Mouse (Mus musculus) bone marrow macrophage, adult 2 months (primary cell): ENCODE results near the gene Camk2b.

Experiments
- CTCF ChIP-seq: IDR thresholded peaks from 2 replicates; pipeline ENCODE4 v1.5.1; 2012; ENCODE audit warnings: low read depth, mild to moderate bottlenecking, low read length, moderate library complexity
- POLR2A ChIP-seq: IDR thresholded peaks from 2 replicates; pipeline ENCODE4 v1.6.1; 2012; ENCODE audit warnings: mild to moderate bottlenecking, low read depth, low read length, borderline replicate concordance

- no peak for TF ChIP-seq POLR2A
- TF ChIP-seq CTCF: no peak
Measured at GRCm38 (mm10) chr11:6063065-6063464, 3.1 kb downstream of the Camk2b start.
